Mouse (Mus musculus) MEL (cell line): Measurements from ENCODE around the gene Acly. TPM values are rescaled to one million over a fixed set of nuclear protein-coding genes. Genes with fewer than 3 reads are reported as not detected.

ENCODE experiments used
- DNase-seq: peaks from one replicate; pipeline ENCODE4 v3.0.0; 2011; ENCODE audit warnings: low read depth, low spot score
- H3K27ac ChIP-seq: 2 replicates; pipeline ENCODE4 v1.5.1; 2012; ENCODE audit warnings: low read depth, mild to moderate bottlenecking, control low read depth, low read length, moderate library complexity; ENCODE audit not compliant: control insufficient read depth
- H3K27me3 ChIP-seq, 2 experiments: fragments of 150-350 bp in 1 of 2; sonication (generic) in 1 of 2; 2 replicates each; pipeline ENCODE4 v1.6.1; 2012; ENCODE audit warnings: low read length in 2 of 2, mild to moderate bottlenecking in 2 of 2, improper control_type of control experiment in 1 of 2, moderate library complexity in 1 of 2; ENCODE audit not compliant: insufficient read depth in 2 of 2, control insufficient read depth in 1 of 2
- H3K36me3 ChIP-seq, 2 experiments: 2 replicates each; pipeline ENCODE4 v1.6.1; 2012 to 2014; ENCODE audit warnings: low read length in 2 of 2, improper control_type of control experiment in 1 of 2, inconsistent platforms in 1 of 2, mild to moderate bottlenecking in 1 of 2; ENCODE audit not compliant: insufficient read depth in 2 of 2, control insufficient read depth in 1 of 2
- H3K4me1 ChIP-seq, 2 experiments: fragments of 150-350 bp in 1 of 2; sonication (generic) in 1 of 2; 2 replicates each; pipeline ENCODE4 v1.6.1; 2012; ENCODE audit warnings: low read length in 2 of 2, improper control_type of control experiment in 1 of 2, mild to moderate bottlenecking in 1 of 2; ENCODE audit not compliant: insufficient read depth in 2 of 2, control insufficient read depth in 1 of 2
- H3K4me3 ChIP-seq, 2 experiments: fragments of 150-350 bp in 1 of 2; sonication (generic) in 1 of 2; 2 replicates each; pipeline ENCODE4 v1.5.1; 2012; ENCODE audit warnings: low read depth in 2 of 2, low read length in 2 of 2, mild to moderate bottlenecking in 2 of 2, moderate library complexity in 2 of 2, control low read depth in 1 of 2, improper control_type of control experiment in 1 of 2; ENCODE audit not compliant: control insufficient read depth in 1 of 2, insufficient read depth in 1 of 2
- H3K79me2 ChIP-seq: 2 replicates; pipeline ENCODE4 v1.6.1; 2012; ENCODE audit warnings: mild to moderate bottlenecking, low read length, moderate library complexity; ENCODE audit not compliant: control insufficient read depth, poor library complexity, insufficient read depth
- H3K9ac ChIP-seq: 2 replicates; pipeline ENCODE4 v1.6.1; 2012; ENCODE audit warnings: low read depth, mild to moderate bottlenecking, control low read depth, low read length, moderate library complexity; ENCODE audit not compliant: control insufficient read depth, poor library complexity, severe bottlenecking
- H3K9me3 ChIP-seq: fragments of 150-350 bp; sonication (generic); replicated peaks from 2 replicates; pipeline ENCODE4 v1.6.1; 2012; ENCODE audit warnings: mild to moderate bottlenecking, low read length, improper control_type of control experiment, moderate library complexity; ENCODE audit not compliant: insufficient read depth
- BHLHE40 ChIP-seq: IDR thresholded peaks from 2 replicates; pipeline ENCODE4 v1.6.1; 2012; ENCODE audit warnings: low read depth, mild to moderate bottlenecking, inconsistent platforms, low read length, improper control_type of control experiment, borderline replicate concordance
- CHD2 ChIP-seq: IDR thresholded peaks from 2 replicates; pipeline ENCODE4 v1.6.1; 2011; ENCODE audit warnings: low read length, improper control_type of control experiment
- CTCF ChIP-seq, 3 experiments: IDR thresholded peaks in 2 of 3; conservative IDR thresholded peaks in 1 of 3; 2 replicates each; pipeline ENCODE4 v1.5.1; 2011 to 2012; ENCODE audit warnings: low read length in 3 of 3, low read depth in 2 of 3, mild to moderate bottlenecking in 2 of 3, improper control_type of control experiment in 1 of 3, inconsistent platforms in 1 of 3, mixed read lengths in 1 of 3, moderate library complexity in 1 of 3; ENCODE audit not compliant: control insufficient read depth in 1 of 3, insufficient read depth in 1 of 3, poor library complexity in 1 of 3, severe bottlenecking in 1 of 3
- ETS1 ChIP-seq: IDR thresholded peaks from 2 replicates; pipeline ENCODE4 v1.6.1; 2012; ENCODE audit warnings: low read depth, mild to moderate bottlenecking, inconsistent platforms, low read length, improper control_type of control experiment, moderate library complexity
- GATA1 ChIP-seq: IDR thresholded peaks from 2 replicates; pipeline ENCODE4 v1.6.1; 2011; ENCODE audit warnings: low read depth, low read length, improper control_type of control experiment
- HCFC1 ChIP-seq: IDR thresholded peaks from 2 replicates; pipeline ENCODE4 v1.6.1; 2012; ENCODE audit warnings: low read depth, mild to moderate bottlenecking, inconsistent platforms, low read length, improper control_type of control experiment, moderate library complexity
- KAT2A ChIP-seq: conservative IDR thresholded peaks from 2 replicates; pipeline ENCODE4 v1.6.1; 2012; ENCODE audit warnings: low read depth, low read length, improper control_type of control experiment, inconsistent platforms
- MAFK ChIP-seq: IDR thresholded peaks from 2 replicates; pipeline ENCODE4 v1.6.1; 2011; ENCODE audit warnings: low read depth, mild to moderate bottlenecking, low read length, improper control_type of control experiment, borderline replicate concordance
- MAZ ChIP-seq: IDR thresholded peaks from 2 replicates; pipeline ENCODE4 v1.6.1; 2012; ENCODE audit warnings: low read depth, mild to moderate bottlenecking, inconsistent platforms, low read length, improper control_type of control experiment
- MYB ChIP-seq: IDR thresholded peaks from 2 replicates; pipeline ENCODE4 v1.6.1; 2011; ENCODE audit warnings: mild to moderate bottlenecking, low read depth, low read length, improper control_type of control experiment
- NELFE ChIP-seq: IDR thresholded peaks from 2 replicates; pipeline ENCODE4 v1.6.1; 2011; ENCODE audit warnings: low read depth, low read length, improper control_type of control experiment
- NRF1 ChIP-seq: IDR thresholded peaks from 2 replicates; pipeline ENCODE4 v1.6.1; 2014; ENCODE audit warnings: low read depth, mild to moderate bottlenecking, inconsistent platforms, low read length, improper control_type of control experiment, moderate library complexity; ENCODE audit not compliant: poor library complexity, insufficient read depth, severe bottlenecking
- POLR2AphosphoS5 ChIP-seq: IDR thresholded peaks from 2 replicates; pipeline ENCODE4 v1.6.1; 2012; ENCODE audit warnings: low read depth, borderline replicate concordance, mild to moderate bottlenecking, inconsistent platforms, low read length, moderate library complexity, mixed read lengths
- TAL1 ChIP-seq: IDR thresholded peaks from 2 replicates; pipeline ENCODE4 v1.6.1; 2012; ENCODE audit warnings: mild to moderate bottlenecking, inconsistent platforms, low read length, moderate library complexity, mixed read lengths
- TBP ChIP-seq: IDR thresholded peaks from 2 replicates; pipeline ENCODE4 v1.8.0; 2011; ENCODE audit warnings: low read depth, low read length, improper control_type of control experiment
- TCF12 ChIP-seq: IDR thresholded peaks from 2 replicates; pipeline ENCODE4 v1.6.1; 2014; ENCODE audit warnings: low read depth, mild to moderate bottlenecking, inconsistent platforms, low read length, improper control_type of control experiment, moderate library complexity
- ZNF384 ChIP-seq: IDR thresholded peaks from 2 replicates; pipeline ENCODE4 v1.6.1; 2012; ENCODE audit warnings: low read depth, mild to moderate bottlenecking, inconsistent platforms, low read length, improper control_type of control experiment
- polyA plus RNA-seq, 2 experiments: library from polyadenylated mRNA; stranded (reverse) in 1 of 2; unstranded in 1 of 2; fragments of >175 nt in 1 of 2; fragments of >200 nt in 1 of 2; gene quantifications; 2 replicates each; pipeline versions ENCODE4 v1.2.1 to v1.2.4; 2012; ENCODE audit warnings: low replicate concordance in 2 of 2, low read depth in 1 of 2; ENCODE audit not compliant: insufficient read length in 2 of 2, insufficient read depth in 1 of 2, missing spikeins in 1 of 2
- total RNA-seq: library from RNA; depleted of rRNA; stranded (reverse); fragments of 300-350 nt; gene quantifications from 2 replicates; pipeline ENCODE4 v1.2.3, GENCODE M21; 2012

Acly gene
- total and polyA plus RNA-seq, 3 experiments, result 167 to 234 TPM; not detected in 1

DNA sequence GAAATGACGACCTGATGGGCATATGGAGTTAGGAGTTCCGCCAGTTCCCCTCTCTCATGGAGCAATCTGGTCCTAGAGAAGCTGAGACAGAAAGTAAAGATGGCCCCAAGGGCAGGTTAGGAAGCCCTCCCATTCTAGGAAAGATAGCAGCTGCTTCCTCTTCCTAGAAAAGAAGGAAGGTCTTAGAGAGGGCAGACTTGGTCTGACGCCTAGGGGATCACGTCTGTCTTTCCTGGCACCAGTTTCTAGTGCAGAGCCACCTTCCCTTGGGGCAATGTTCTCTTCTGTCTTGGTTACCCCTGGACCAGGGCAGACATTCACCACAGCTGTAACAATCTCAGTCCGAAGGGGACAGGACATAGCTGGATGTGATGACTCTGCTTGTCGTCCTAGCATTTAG, 20.3 kb upstream of the Acly start (continued):
- TF ChIP-seq TBP, result no peak

DNA sequence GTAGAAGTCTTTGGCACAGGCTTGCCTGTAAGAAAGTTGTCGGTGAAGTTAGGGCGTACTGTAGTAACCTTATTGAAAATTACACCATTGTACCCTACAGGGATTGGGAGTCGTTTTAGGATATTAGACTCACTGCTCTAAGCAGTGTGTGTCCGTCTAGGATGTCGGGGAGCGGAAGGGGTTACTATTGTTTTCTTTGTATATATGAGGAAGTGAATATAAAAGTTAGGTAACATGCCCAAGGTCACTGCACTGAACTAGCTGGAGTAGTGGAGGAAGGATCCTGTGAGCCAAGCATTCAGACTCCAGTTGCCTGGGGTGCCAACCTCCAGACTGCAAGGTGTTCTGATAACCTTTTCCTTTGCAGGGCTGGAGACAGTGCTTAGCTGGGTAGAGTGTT, 19.2 kb upstream of the Acly start:
- Histone ChIP-seq H3K27ac (no peak overlapping the region), H3K4me3 (no peak overlapping the region), H3K79me2 (peaks cover 1% of the 10 kb centered on the region; the same call in 1 of the 2 replicates), H3K27me3 (no peaks in the 10 kb centered on the region), H3K9me3 (no peaks in the 10 kb centered on the region), H3K36me3 (peaks cover 0 to 24% of the 10 kb centered on the region in 2 experiments; a peak in 2 of 4 replicates), H3K4me1 (peaks cover 11 to 44% of the 10 kb centered on the region in 2 experiments), H3K9ac (no peak overlapping the region)
- TF ChIP-seq GATA1 (no peak), TAL1 (no peak), BHLHE40 (no peak), KAT2A (no peak), NELFE (no peak), MYB (no peak), HCFC1 (no peak), NRF1 (no peak), MAZ (no peak), ZNF384 (no peak), MAFK (no peak), CHD2 (no peak), CTCF (IDR thresholded peaks at IDR 0.05 in 2 of 3, conservative IDR thresholded peaks at IDR 0.05 in 1 of 3; ENCODE audit: control insufficient read depth in 1 of 3, insufficient read depth in 1 of 3, low read depth in 2 of 3, low read length in 3 of 3, poor library complexity in 1 of 3, severe bottlenecking in 1 of 3) (no peak), POLR2AphosphoS5 (no peak), TCF12 (no peak)
- no peak for DNase-seq

DNA sequence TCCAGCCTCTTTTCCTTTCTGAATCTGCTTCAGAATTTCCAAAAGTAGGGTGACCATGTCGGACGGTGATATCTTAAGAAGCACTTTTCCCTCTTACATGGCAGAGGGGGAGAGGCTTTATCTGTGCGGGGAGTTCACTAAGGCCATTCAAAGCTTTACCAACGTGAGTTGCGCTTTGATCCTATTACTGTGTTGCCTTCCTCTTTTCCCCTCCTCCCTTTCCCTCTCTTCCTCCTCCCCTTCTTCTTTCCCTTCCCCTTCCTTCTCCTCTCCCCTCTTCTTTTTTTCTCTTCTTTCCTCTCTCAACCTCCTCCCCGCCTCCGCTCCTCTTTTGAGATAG, 17.9 kb upstream of the Acly start:
- Histone ChIP-seq H3K27me3 (no peaks in the 10 kb centered on the region), H3K9ac (peak overlapping the region; percentile 42), H3K27ac (peak overlapping the region; percentile 18; the same call in 1 of the 2 replicates), H3K36me3 (peaks cover 0 to 24% of the 10 kb centered on the region in 2 experiments; a peak in 2 of 4 replicates), H3K79me2 (peaks cover 1% of the 10 kb centered on the region; the same call in 1 of the 2 replicates), H3K4me1 (peaks cover 11 to 44% of the 10 kb centered on the region in 2 experiments), H3K9me3 (no peaks in the 10 kb centered on the region)
- DNase-seq, result no peak
- TF ChIP-seq MAZ (peak; percentile 23; the same call in 1 of the 2 replicates), ETS1 (0 out of 2 replicates have a peak, but pooled peaks have one; percentile 3), MYB (no peak)
- TF ChIP-seq, all 39 proteins: peak for 2
- peak overlapping the region; percentile 68 to 73 for H3K4me3 ChIP-seq
